9 mouse cellular contexts compared by ENCODE assay signal in the genomic region with DNA sequence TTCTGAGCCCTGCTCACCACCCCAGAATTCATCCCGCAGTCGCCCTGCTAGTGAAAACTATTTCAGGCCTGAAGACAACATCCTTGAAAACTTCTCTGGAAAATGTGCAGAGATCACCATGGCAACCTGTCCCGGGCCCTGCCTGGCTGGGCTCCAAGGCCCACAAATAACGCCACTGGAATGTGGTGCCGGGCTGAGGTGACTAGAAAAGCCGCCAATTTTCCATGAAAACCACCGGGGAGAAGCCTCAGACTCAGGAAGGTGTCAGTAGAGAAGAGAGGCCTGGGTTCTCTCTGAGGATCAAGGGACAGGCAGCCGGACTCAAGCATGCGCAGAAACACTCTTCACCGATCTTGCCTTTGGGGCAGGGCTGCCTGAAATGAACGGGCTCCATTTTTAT. TPM values are rescaled to one million over a fixed set of nuclear protein-coding genes. Genes with fewer than 3 reads are reported as not detected.
DNase-seq lines count a peak whose midpoint lies in the region; ATAC-seq and TF ChIP-seq lines count a peak whose summit lies in the region.
"Had no signal": no experiment of that assay in that cellular context is flagged by ENCODE, and none has a peak within 500 bp of the region (broad histone marks: within the 10 kb centered on the region; RNA-seq: fewer than 3 reads in every experiment).

No protein-coding gene starts in this region.

- DNase-seq in liver, result peak; percentile 50
- DNase-seq in liver, embryonic 11.5 days (ENCODE audit: low spot score), result no peak
- peak; percentile 89 for DNase-seq in kidney, postnatal 10 days
- DNase-seq in lung, adult 2 months, result peak; percentile 64
- peak; percentile 86 for DNase-seq in ovary, postnatal 36 days (ENCODE audit: low spot score)

- no peak overlapping the region for H3K4me3 ChIP-seq in liver, embryonic 11.5 days (ENCODE audit: low read depth, low read length)
- no peak overlapping the region for H3K4me3 ChIP-seq in forebrain, embryonic 13.5 days
- 0 out of 2 replicates have a peak overlapping the region, but pooled peaks have one; percentile 0 for H3K4me3 ChIP-seq in heart, embryonic 15.5 days
- H3K4me3 ChIP-seq in lung, adult 2 months (replicated peaks; ENCODE audit: extremely low read depth, low read depth, low read length), result no peak overlapping the region

- H3K4me1 ChIP-seq in liver, embryonic 11.5 days (replicated peaks; ENCODE audit: control insufficient read depth, insufficient read depth, low read length), result no peaks in the 10 kb centered on the region
- peaks cover 26% of the 10 kb centered on the region for H3K4me1 ChIP-seq in forebrain, embryonic 13.5 days
- peaks cover 14% of the 10 kb centered on the region for H3K4me1 ChIP-seq in heart, embryonic 15.5 days (replicated peaks)
- peaks cover 12% of the 10 kb centered on the region; the same call in 1 of the 2 replicates for H3K4me1 ChIP-seq in lung, adult 2 months (ENCODE audit: control insufficient read depth, insufficient read depth, low read length)

- no peaks in the 10 kb centered on the region for H3K36me3 ChIP-seq in liver, embryonic 11.5 days (ENCODE audit: control insufficient read depth, insufficient read depth, low read length)
- no peaks in the 10 kb centered on the region for H3K36me3 ChIP-seq in forebrain, embryonic 13.5 days (ENCODE audit: poor library complexity, severe bottlenecking)
- no peaks in the 10 kb centered on the region for H3K36me3 ChIP-seq in heart, embryonic 15.5 days

- ATAC-seq in liver, embryonic 11.5 days (replicated peaks; ENCODE audit: low FRiP score), result no peak
- no peak for ATAC-seq in forebrain, embryonic 13.5 days
- peak; percentile 76 for ATAC-seq in heart, embryonic 15.5 days (replicated peaks; ENCODE audit: insufficient number of reproducible peaks, insufficient read depth, low FRiP score, low read depth)
- ATAC-seq in megakaryocyte, adult 5-6 weeks (ENCODE audit: poor library complexity, severe bottlenecking), result no peak

- H3K27me3 ChIP-seq in liver, embryonic 11.5 days (replicated peaks; ENCODE audit: control insufficient read depth, insufficient read depth, low read length), result no peaks in the 10 kb centered on the region
- no peaks in the 10 kb centered on the region for H3K27me3 ChIP-seq in forebrain, embryonic 13.5 days
- no peaks in the 10 kb centered on the region for H3K27me3 ChIP-seq in heart, embryonic 15.5 days
- H3K27me3 ChIP-seq: CH12.LX had no signal

- TF ChIP-seq CTCF in lung, adult 2 months (IDR thresholded peaks at IDR 0.05; ENCODE audit: insufficient read depth, low read length), result no peak

- no peak overlapping the region; the same call in 1 of the 2 replicates for H3K27ac ChIP-seq in liver, embryonic 11.5 days (ENCODE audit: low read depth, low read length)
- peak overlapping the region; percentile 74 for H3K27ac ChIP-seq in forebrain, embryonic 13.5 days
- H3K27ac ChIP-seq in heart, embryonic 15.5 days, result peak overlapping the region; percentile 77

- no peak overlapping the region for H3K9ac ChIP-seq in liver, embryonic 11.5 days (ENCODE audit: low read depth, low read length)
- H3K9ac ChIP-seq in forebrain, embryonic 13.5 days, result peak overlapping the region; percentile 30; the same call in 1 of the 2 replicates
- H3K9ac ChIP-seq in heart, embryonic 15.5 days, result no peak overlapping the region

- H3K4me2 ChIP-seq in liver, embryonic 11.5 days, result no peak overlapping the region
- peak overlapping the region; percentile 45 for H3K4me2 ChIP-seq in forebrain, embryonic 13.5 days
- peak overlapping the region; percentile 42 for H3K4me2 ChIP-seq in heart, embryonic 15.5 days

- 60% methylated on average over 11 of the region's 11 CpGs for WGBS in liver, embryonic 11.5 days
- 16% methylated on average over 11 of the region's 11 CpGs for WGBS in forebrain, embryonic 13.5 days
- whole genome bisulfite sequencing in heart, embryonic 15.5 days, result 13% methylated on average over 11 of the region's 11 CpGs
- 25% methylated on average over 11 of the region's 11 CpGs for WGBS in lung, adult 2 months

- TF ChIP-seq POLR2A in lung, adult 2 months (IDR thresholded peaks at IDR 0.05; ENCODE audit: borderline replicate concordance, extremely low read depth, low read depth, low read length), result peak; percentile 46; the same call in 1 of the 2 replicates

- no peaks in the 10 kb centered on the region for H3K9me3 ChIP-seq in liver, embryonic 11.5 days (ENCODE audit: control insufficient read depth, low read length)
- no peaks in the 10 kb centered on the region for H3K9me3 ChIP-seq in forebrain, embryonic 13.5 days (replicated peaks)
- H3K9me3 ChIP-seq in heart, embryonic 15.5 days (replicated peaks), result no peaks in the 10 kb centered on the region

RNA-seq across cellular contexts. Expression of a gene that starts 27.1 kb away (rescaled TPM):
- polyA plus RNA-seq in liver, embryonic 11.5 days (2014; fragmentation: Nextera tagmentation; extraction: Ambion mirVana), result 233 and 249 TPM in 2 replicates
- polyA plus RNA-seq in forebrain, embryonic 13.5 days (2015; fragmentation: Nextera tagmentation; extraction: Ambion mirVana), result 341 and 352 TPM in 2 replicates
- polyA plus RNA-seq in heart, embryonic 15.5 days (2015; fragmentation: Nextera tagmentation; extraction: Ambion mirVana), result 127 and 131 TPM in 2 replicates
- 72.6 and 84.9 TPM in 2 replicates for polyA plus RNA-seq in lung, adult 2 months (2012; rRNA removed)
- total RNA-seq in megakaryocyte, adult 5-6 weeks (2015), result 104 and 125 TPM in 2 replicates
- 130 and 147 TPM in 2 replicates for total RNA-seq in megakaryocyte, adult 5-6 weeks (2017)

RNA-seq across cellular contexts. Expression of a gene that starts 45.2 kb away (rescaled TPM):
- polyA plus RNA-seq in liver, embryonic 11.5 days (2014; fragmentation: Nextera tagmentation; extraction: Ambion mirVana), result 133 and 147 TPM in 2 replicates
- 180 and 185 TPM in 2 replicates for polyA plus RNA-seq in forebrain, embryonic 13.5 days (2015; fragmentation: Nextera tagmentation; extraction: Ambion mirVana)
- 123 and 130 TPM in 2 replicates for polyA plus RNA-seq in heart, embryonic 15.5 days (2015; fragmentation: Nextera tagmentation; extraction: Ambion mirVana)
- polyA plus RNA-seq in lung, adult 2 months (2012; rRNA removed), result 13.6 and 21.0 TPM in 2 replicates
- 248 and 273 TPM in 2 replicates for total RNA-seq in megakaryocyte, adult 5-6 weeks (2015)
- total RNA-seq in megakaryocyte, adult 5-6 weeks (2017), result 249 and 251 TPM in 2 replicates
